Mouse (Mus musculus) forebrain, embryonic 11.5 days (tissue): ENCODE data around the gene Csk. TPM values are rescaled to one million over a fixed set of nuclear protein-coding genes. Genes with fewer than 3 reads are reported as not detected.

Source experiments
- ATAC-seq: fragments of 200-750 bp; cut with Nextera tagmentation; replicated peaks from 2 replicates; pipeline ENCODE4 v1.8.0; 2017; ENCODE audit warnings: moderate TSS enrichment; ENCODE audit not compliant: low FRiP score
- DNase-seq: peaks from one replicate; pipeline ENCODE4 v3.0.0-alpha.2; 2017; ENCODE audit warnings: low spot score
- H3K27ac ChIP-seq: fragments of 300-500 bp; sonication (generic); 2 replicates; pipeline ENCODE4 v1.5.1; 2014; ENCODE audit warnings: low read depth, low read length
- H3K27me3 ChIP-seq: fragments of 300-500 bp; sonication (generic); 2 replicates; pipeline ENCODE4 v1.6.1; 2014; ENCODE audit warnings: mild to moderate bottlenecking, low read length, mixed read lengths; ENCODE audit not compliant: control insufficient read depth, insufficient read depth
- H3K36me3 ChIP-seq: fragments of 300-500 bp; sonication (generic); 2 replicates; pipeline ENCODE4 v1.6.1; 2014; ENCODE audit warnings: mild to moderate bottlenecking, low read length, moderate library complexity, mixed read lengths; ENCODE audit not compliant: control insufficient read depth, insufficient read depth
- H3K4me1 ChIP-seq: fragments of 300-500 bp; sonication (generic); replicated peaks from 2 replicates; pipeline ENCODE4 v1.6.1; 2014; ENCODE audit warnings: low read length, mixed read lengths; ENCODE audit not compliant: control insufficient read depth, insufficient read depth
- H3K4me2 ChIP-seq: fragments of 300-500 bp; sonication (generic); 2 replicates; pipeline ENCODE4 v1.6.1; 2014; ENCODE audit warnings: low read depth, mild to moderate bottlenecking, low read length, moderate library complexity, mixed read lengths; ENCODE audit not compliant: severe bottlenecking
- H3K4me3 ChIP-seq: fragments of 300-500 bp; sonication (generic); 2 replicates; pipeline ENCODE4 v1.5.1; 2014; ENCODE audit warnings: low read depth, low read length
- H3K9ac ChIP-seq: fragments of 300-500 bp; sonication (generic); 2 replicates; pipeline ENCODE4 v1.6.1; 2014; ENCODE audit warnings: low read length
- H3K9me3 ChIP-seq: fragments of 300-500 bp; sonication (generic); 2 replicates; pipeline ENCODE4 v1.6.1; 2016; ENCODE audit warnings: low read length, mixed read lengths; ENCODE audit not compliant: control insufficient read depth
- WGBS: fragments of 180-500 bp; shearing (Covaris S2); extraction: QIAGEN DNeasy Blood & Tissue Kit; methylation state at CpG from one replicate; pipeline ENCODE4 v1.1.7; 2014; 5-methylcytosine and 5-hydroxymethylcytosine counted together
- polyA plus RNA-seq: library from polyadenylated mRNA; unstranded; fragments of >200 nt; fragmentation: Nextera tagmentation; extraction: Ambion mirVana; gene quantifications from 2 replicates; pipeline ENCODE4 v1.2.1, GENCODE M21; 2014

The Csk gene
- polyA plus RNA-seq, 1 experiment from 2014 or later = 32.9 TPM

DNA sequence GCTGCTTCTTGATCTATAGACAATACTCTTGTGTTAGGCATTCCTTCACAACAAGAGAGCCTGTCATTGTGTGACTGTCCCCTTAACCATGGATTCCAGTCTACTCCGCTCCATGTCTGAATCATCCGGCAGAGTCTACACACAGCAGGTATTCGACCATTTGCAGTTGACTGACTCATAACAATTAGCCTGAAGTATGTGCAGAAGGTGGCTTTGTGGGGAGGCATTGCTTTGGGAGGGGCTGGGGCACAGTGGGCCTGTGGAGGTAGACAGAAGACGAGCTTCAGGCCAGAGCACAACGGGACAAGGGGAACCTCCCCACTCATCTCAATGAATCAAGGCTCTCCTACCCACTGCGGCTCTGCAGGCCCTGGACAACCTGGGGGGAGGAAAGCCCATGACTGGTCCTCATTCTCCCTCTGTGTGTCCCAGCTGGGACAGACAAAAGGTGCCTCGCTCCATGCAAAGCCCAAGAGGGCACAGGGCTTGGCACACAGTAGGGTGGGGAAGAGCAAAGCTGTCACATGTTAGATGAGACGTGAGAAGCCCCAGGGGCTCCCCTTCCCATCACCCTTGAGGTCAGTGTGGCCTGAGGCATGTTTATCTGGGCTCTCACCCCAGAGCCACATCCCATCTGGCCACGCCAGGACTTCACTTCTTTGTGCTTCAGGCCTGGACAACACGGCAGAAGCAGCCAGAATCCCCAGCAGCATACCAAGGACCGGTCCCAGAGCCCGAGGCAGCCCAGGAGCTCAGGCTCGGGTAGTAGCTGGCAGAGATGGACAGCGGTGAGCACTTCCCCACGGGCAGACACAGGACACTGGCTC is 27.5 kb downstream of the Csk start:
- Histone ChIP-seq H3K4me2 (no peak overlapping the region), H3K27me3 (no peaks in the 10 kb centered on the region), H3K27ac (no peak overlapping the region), H3K4me1 (no peaks in the 10 kb centered on the region), H3K9ac (no peak overlapping the region), H3K9me3 (no peaks in the 10 kb centered on the region), H3K36me3 (peaks cover 14% of the 10 kb centered on the region; the same call in 1 of the 2 replicates), H3K4me3 (no peak overlapping the region)
- whole genome bisulfite sequencing = 67% methylated on average over 15 of the region's 15 CpGs
- no peak for DNase-seq
- no peak for ATAC-seq

DNA sequence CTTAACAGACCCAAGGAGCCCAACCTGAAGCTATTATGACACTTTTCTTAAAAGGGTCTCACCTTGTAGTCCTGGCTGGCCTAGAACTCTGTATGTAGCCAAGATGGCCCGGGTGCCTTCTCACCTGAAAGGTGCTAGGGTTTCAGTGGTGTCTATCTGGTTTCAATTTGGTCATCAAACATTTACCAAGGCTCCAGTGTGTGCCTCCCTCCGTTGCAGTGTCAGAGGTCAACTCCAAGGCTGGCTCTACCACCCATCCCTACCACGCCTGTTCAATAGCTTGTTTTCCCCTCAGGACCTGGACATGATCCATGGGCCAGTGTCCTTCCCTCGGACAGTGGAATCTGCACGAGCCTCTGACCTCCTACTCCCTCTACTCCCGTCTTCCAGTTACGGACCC is 29.1 kb downstream of the Csk start:
- H3K4me3 ChIP-seq = no peak overlapping the region
- H3K9me3 ChIP-seq = no peaks in the 10 kb centered on the region
- DNase-seq = no peak
- ATAC-seq = no peak
- no peaks in the 10 kb centered on the region for H3K27me3 ChIP-seq
- WGBS = 82% methylated on average over 7 of the region's 7 CpGs
- no peak overlapping the region for H3K27ac ChIP-seq
- peaks cover 12% of the 10 kb centered on the region; the same call in 1 of the 2 replicates for H3K36me3 ChIP-seq
- H3K4me2 ChIP-seq = no peak overlapping the region
- H3K9ac ChIP-seq = no peak overlapping the region
- H3K4me1 ChIP-seq = no peaks in the 10 kb centered on the region

DNA sequence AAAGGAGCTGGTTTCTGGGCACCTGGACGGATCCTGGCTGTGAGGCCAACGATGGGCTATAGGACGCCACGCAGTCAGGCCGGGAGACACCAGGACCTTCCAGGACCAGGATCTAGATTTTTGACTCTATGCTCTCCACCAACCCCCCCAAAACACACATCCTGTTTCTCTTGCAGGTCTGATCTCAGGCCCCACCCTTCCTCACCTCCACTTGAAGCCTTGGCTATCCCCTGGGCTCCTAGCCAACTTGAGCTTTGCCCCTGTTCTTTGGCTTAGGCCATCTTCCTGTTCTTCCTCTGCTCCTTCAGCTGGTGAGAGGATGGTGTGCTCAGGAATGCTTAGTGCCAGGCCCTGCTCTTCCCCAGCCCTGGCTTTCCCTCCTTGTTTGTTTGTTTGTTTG is 32.8 kb downstream of the Csk start, which contains the start of gene Lman1l:
Gene Lman1l, minus strand, starts transcription at position 101 of the 400 bp plus-strand sequence.
- DNase-seq = no peak
- no peaks in the 10 kb centered on the region for H3K27me3 ChIP-seq
- no peaks in the 10 kb centered on the region; the same call in 1 of the 2 replicates for H3K36me3 ChIP-seq
- no peak for ATAC-seq
- H3K27ac ChIP-seq = no peak within 1 kb of the TSS
- no peaks in the 10 kb centered on the region for H3K4me1 ChIP-seq
- no peak within 1 kb of the TSS for H3K4me2 ChIP-seq
- 91% methylated on average over 5 of the region's 5 CpGs for WGBS
- no peak within 1 kb of the TSS for H3K9ac ChIP-seq
- no peak within 1 kb of the TSS for H3K4me3 ChIP-seq
- H3K9me3 ChIP-seq = no peaks in the 10 kb centered on the region

DNA sequence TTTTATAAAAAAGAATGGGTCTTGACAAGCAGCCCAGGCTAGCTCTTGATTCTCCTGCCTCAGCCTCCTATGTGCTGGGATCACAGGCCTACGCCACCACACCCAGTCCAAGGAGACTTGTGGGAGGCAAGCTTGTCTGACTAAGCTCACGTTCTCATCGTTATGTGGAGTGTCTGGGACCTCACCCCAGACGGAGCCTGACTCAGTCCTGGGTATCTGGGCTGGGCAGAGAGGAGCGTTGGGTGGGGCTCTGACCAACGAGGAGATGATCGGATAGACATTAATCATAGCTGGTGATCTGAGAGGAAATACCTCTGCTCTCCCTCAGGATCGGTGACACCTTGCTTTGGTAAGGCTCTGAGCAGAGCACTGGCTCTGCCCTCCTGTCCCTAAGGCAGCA is 34.6 kb downstream of the Csk start:
- H3K9me3 ChIP-seq = no peaks in the 10 kb centered on the region
- H3K36me3 ChIP-seq = no peaks in the 10 kb centered on the region
- H3K27me3 ChIP-seq = no peaks in the 10 kb centered on the region
- no peaks in the 10 kb centered on the region for H3K4me1 ChIP-seq
- no peak overlapping the region for H3K27ac ChIP-seq
- no peak for ATAC-seq
- no peak overlapping the region for H3K9ac ChIP-seq
- no peak overlapping the region for H3K4me3 ChIP-seq
- DNase-seq = no peak
- no peak overlapping the region for H3K4me2 ChIP-seq
- 89% methylated on average over 8 of the region's 8 CpGs for WGBS

DNA sequence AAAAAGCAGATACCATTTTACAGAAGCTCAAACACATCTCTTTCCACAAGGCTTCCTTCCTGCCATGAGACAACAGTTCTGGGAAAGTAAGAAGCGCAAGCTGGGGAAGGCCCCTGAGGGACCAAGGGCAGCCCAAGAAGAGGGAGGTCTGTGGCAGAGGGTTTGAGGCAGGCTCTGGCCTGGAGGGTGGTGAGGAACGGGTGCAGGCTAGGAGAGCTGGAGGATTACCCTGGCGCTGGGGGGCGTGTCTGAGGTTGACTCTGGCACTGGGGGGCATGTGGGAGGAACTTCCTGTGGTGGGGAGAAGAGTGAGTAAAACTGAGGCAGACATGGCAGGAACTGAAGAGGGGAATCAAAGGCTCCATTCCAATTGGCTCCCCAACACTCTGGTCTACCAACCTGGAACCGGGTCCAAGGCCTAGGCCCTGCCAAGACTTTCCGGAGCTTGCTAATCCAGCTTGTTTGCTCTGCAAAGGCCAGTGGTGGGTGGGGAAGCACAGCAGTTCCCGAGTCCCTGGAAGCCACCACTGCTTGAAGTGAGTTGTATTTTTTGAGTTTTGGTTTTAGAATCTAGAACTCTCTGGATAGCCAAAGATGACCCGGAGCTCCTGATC is 35.8 kb downstream of the Csk start:
- no peak overlapping the region for H3K27ac ChIP-seq
- DNase-seq (no peak), ATAC-seq (no peak)
- no peaks in the 10 kb centered on the region for H3K9me3 ChIP-seq
- no peak overlapping the region for H3K4me2 ChIP-seq
- H3K36me3 ChIP-seq = no peaks in the 10 kb centered on the region
- no peaks in the 10 kb centered on the region for H3K4me1 ChIP-seq
- 77% methylated on average over 8 of the region's 8 CpGs for WGBS
- H3K4me3 ChIP-seq = no peak overlapping the region
- no peaks in the 10 kb centered on the region for H3K27me3 ChIP-seq
- no peak overlapping the region for H3K9ac ChIP-seq

DNA sequence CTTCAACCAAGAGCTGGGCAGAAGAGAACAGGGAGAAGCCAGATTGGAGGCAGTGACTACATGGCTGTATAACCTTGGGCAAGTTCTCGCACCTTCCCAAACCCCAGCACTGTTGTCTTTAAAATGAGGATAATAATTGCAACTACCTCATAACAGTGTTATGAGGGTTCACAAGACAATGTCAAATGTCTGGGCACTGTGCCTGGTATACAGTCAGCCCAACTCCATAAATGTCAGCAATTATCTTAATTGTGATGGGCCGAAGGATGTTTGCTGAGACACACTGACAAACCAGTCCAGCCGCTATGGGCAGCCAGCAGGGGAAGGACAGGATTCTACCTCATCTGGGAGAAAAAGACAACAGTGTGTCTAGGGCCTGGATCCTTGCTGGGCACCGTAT is 38.6 kb downstream of the Csk start:
- Histone ChIP-seq H3K4me3 (no peak overlapping the region), H3K4me2 (no peak overlapping the region), H3K27ac (no peak overlapping the region), H3K36me3 (no peaks in the 10 kb centered on the region), H3K27me3 (no peaks in the 10 kb centered on the region), H3K4me1 (no peaks in the 10 kb centered on the region), H3K9ac (no peak overlapping the region), H3K9me3 (no peaks in the 10 kb centered on the region)
- no peak for ATAC-seq
- 93% methylated on average over 4 of the region's 4 CpGs for WGBS
- DNase-seq = no peak

DNA sequence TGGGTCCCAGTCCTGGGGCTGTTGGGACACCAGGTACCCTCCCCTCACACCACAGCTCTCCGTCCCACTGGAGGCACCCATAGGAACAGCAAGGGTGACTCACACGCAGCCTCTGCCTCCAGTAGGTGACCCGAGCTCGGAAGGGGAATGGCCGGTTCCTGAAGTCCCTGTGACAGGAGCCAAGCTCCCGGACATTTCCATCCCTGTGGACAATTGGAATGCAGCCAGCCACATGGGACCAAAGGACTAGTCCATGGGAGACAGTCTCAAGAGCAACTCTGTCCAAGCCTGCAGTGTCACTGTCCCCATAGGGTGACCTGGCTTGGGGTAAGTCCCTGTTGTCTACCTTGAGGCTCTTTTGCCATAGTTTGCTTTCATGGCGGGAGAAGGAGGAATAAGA is 39.5 kb downstream of the Csk start:
- no peaks in the 10 kb centered on the region for H3K9me3 ChIP-seq
- no peak overlapping the region for H3K4me3 ChIP-seq
- no peaks in the 10 kb centered on the region for H3K4me1 ChIP-seq
- ATAC-seq (no peak), DNase-seq (no peak)
- H3K27me3 ChIP-seq = no peaks in the 10 kb centered on the region
- H3K9ac ChIP-seq = no peak overlapping the region
- H3K4me2 ChIP-seq = no peak overlapping the region
- no peak overlapping the region for H3K27ac ChIP-seq
- 85% methylated on average over 7 of the region's 7 CpGs for WGBS
- no peaks in the 10 kb centered on the region for H3K36me3 ChIP-seq

DNA sequence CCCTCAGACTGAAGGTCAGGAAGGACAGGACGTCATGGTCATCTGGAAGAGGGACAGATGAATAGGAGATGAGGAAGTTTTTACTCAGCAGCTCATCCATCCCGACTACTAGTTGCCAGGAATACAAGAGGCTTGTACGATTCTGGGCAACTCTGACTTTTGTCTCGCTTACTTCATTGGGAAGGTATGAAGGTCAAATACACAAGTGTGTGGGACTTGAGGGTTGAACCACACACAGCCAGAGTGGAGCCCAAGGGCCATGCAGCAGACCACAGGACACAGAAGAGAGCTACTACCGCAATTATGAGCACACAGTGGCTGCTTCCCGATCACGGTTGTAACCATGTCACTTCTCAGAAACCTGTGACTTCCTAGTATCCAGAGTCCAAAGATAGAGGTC is 40.8 kb downstream of the Csk start:
- H3K27ac ChIP-seq = no peak overlapping the region
- ATAC-seq = no peak
- no peak overlapping the region for H3K4me2 ChIP-seq
- H3K4me3 ChIP-seq = no peak overlapping the region
- no peak overlapping the region for H3K9ac ChIP-seq
- WGBS = 80% methylated on average over 7 of the region's 7 CpGs
- H3K36me3 ChIP-seq = no peaks in the 10 kb centered on the region
- no peaks in the 10 kb centered on the region for H3K9me3 ChIP-seq
- H3K4me1 ChIP-seq = no peaks in the 10 kb centered on the region
- no peak for DNase-seq
- no peaks in the 10 kb centered on the region for H3K27me3 ChIP-seq
